Mouse (Mus musculus) MEL (cell line): ENCODE measurements around the gene Rasl10a.

Experiments
- BHLHE40 ChIP-seq: IDR thresholded peaks from 2 replicates; pipeline ENCODE4 v1.6.1; 2012; ENCODE audit warnings: low read depth, mild to moderate bottlenecking, inconsistent platforms, low read length, improper control_type of control experiment, borderline replicate concordance
- CTCF ChIP-seq, 3 experiments: IDR thresholded peaks in 2 of 3; conservative IDR thresholded peaks in 1 of 3; 2 replicates each; pipeline ENCODE4 v1.5.1; 2011 to 2012; ENCODE audit warnings: low read length in 3 of 3, low read depth in 2 of 3, mild to moderate bottlenecking in 2 of 3, improper control_type of control experiment in 1 of 3, inconsistent platforms in 1 of 3, mixed read lengths in 1 of 3, moderate library complexity in 1 of 3; ENCODE audit not compliant: control insufficient read depth in 1 of 3, insufficient read depth in 1 of 3, poor library complexity in 1 of 3, severe bottlenecking in 1 of 3
- ELF1 ChIP-seq: IDR thresholded peaks from 2 replicates; pipeline ENCODE4 v1.6.1; 2014; ENCODE audit warnings: low read depth, mild to moderate bottlenecking, inconsistent platforms, low read length, improper control_type of control experiment, moderate library complexity
- MXI1 ChIP-seq: IDR thresholded peaks from 2 replicates; pipeline ENCODE4 v1.6.1; 2011; ENCODE audit warnings: mild to moderate bottlenecking, low read depth, low read length, improper control_type of control experiment
- POLR2A ChIP-seq, 2 experiments: IDR thresholded peaks; 2 replicates each; pipeline ENCODE4 v1.6.1; 2011 to 2012; ENCODE audit warnings: low read length in 2 of 2, mild to moderate bottlenecking in 2 of 2, control low read depth in 1 of 2, improper control_type of control experiment in 1 of 2, low read depth in 1 of 2, moderate library complexity in 1 of 2; ENCODE audit not compliant: control insufficient read depth in 1 of 2, insufficient read depth in 1 of 2, poor library complexity in 1 of 2
- TBP ChIP-seq: IDR thresholded peaks from 2 replicates; pipeline ENCODE4 v1.8.0; 2011; ENCODE audit warnings: low read depth, low read length, improper control_type of control experiment
- USF2 ChIP-seq, 2 experiments: IDR thresholded peaks; 2 replicates each; pipeline ENCODE4 v1.6.1; 2011 to 2012; ENCODE audit warnings: improper control_type of control experiment in 2 of 2, low read length in 2 of 2, borderline replicate concordance in 1 of 2, inconsistent platforms in 1 of 2, low read depth in 1 of 2, mild to moderate bottlenecking in 1 of 2; ENCODE audit not compliant: insufficient read depth in 1 of 2
- ZMIZ1 ChIP-seq: IDR thresholded peaks from 2 replicates; pipeline ENCODE4 v1.6.1; 2012; ENCODE audit warnings: low read depth, mild to moderate bottlenecking, inconsistent platforms, low read length, improper control_type of control experiment, moderate library complexity

- TF ChIP-seq USF2 (IDR thresholded peaks at IDR 0.05; ENCODE audit: borderline replicate concordance in 1 of 2, insufficient read depth in 1 of 2, low read depth in 1 of 2, low read length in 2 of 2) = no peak
- TF ChIP-seq CTCF (IDR thresholded peaks at IDR 0.05 in 2 of 3, conservative IDR thresholded peaks at IDR 0.05 in 1 of 3; ENCODE audit: control insufficient read depth in 1 of 3, insufficient read depth in 1 of 3, low read depth in 2 of 3, low read length in 3 of 3, poor library complexity in 1 of 3, severe bottlenecking in 1 of 3) = no peak
- no peak for TF ChIP-seq POLR2A (IDR thresholded peaks at IDR 0.05; ENCODE audit: control insufficient read depth in 1 of 2, insufficient read depth in 1 of 2, low read depth in 1 of 2, low read length in 2 of 2, poor library complexity in 1 of 2)
- TF ChIP-seq ZMIZ1 = no peak
- no peak for TF ChIP-seq BHLHE40
- TF ChIP-seq TBP = no peak
- TF ChIP-seq MXI1 = no peak
- no peak for TF ChIP-seq ELF1
Measured at GRCm38 (mm10) chr11:5058783-5059182, 855 bp downstream of the Rasl10a start.
